Mouse (Mus musculus): ENCODE measurements at regions not wholly inside any gene's neighbourhood (a gene's known extent, or its start where the extent isn't known, plus 50 kb on each side); places are given as distances from the start of the nearest gene placed in this dataset.

DNA sequence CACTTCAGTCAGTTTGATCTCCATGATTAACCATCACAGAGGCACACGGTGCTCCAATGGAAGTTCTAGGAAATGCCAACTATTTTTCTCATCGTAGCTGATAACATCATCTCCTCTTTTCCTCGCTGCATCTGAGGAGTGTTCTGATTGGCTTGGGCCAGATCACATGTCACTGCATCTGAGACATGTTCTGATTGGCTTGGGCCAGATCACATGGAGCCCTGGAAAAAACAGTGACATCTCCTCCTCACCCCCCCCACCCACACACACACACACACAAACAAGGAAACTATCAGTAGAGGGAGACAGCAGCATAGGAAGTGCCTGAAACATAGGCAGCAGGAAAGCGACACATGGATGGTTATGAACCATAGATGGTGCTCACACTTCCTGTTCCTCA is 239.0 kb upstream of the 4930583I09Rik start:
- no peak for TF ChIP-seq POLR2A (IDR thresholded peaks at IDR 0.05; ENCODE audit: low read depth, low read length)
- no peak for TF ChIP-seq CTCF (conservative IDR thresholded peaks at IDR 0.05; ENCODE audit: insufficient read depth, insufficient read length, low read depth, low read length)

Measured in kidney, adult 2 months (tissue).